Mouse (Mus musculus) frontal cortex, postnatal 25 days (tissue): ENCODE results near the gene Simc1.
A peak's percentile ranks its signal among the peaks of the same experiment; 100 is the strongest.
"Not testable (repeated sequence)": the region's sequence is repeated elsewhere in the genome, so short reads cannot be mapped to it uniquely, and the experiment has no call there.

ENCODE experiments used
- DNase-seq, 2 experiments: peaks; one replicate each; pipeline ENCODE4 v3.0.0; 2022; ENCODE audit warnings: low spot score in 2 of 2

Simc1 gene

DNA sequence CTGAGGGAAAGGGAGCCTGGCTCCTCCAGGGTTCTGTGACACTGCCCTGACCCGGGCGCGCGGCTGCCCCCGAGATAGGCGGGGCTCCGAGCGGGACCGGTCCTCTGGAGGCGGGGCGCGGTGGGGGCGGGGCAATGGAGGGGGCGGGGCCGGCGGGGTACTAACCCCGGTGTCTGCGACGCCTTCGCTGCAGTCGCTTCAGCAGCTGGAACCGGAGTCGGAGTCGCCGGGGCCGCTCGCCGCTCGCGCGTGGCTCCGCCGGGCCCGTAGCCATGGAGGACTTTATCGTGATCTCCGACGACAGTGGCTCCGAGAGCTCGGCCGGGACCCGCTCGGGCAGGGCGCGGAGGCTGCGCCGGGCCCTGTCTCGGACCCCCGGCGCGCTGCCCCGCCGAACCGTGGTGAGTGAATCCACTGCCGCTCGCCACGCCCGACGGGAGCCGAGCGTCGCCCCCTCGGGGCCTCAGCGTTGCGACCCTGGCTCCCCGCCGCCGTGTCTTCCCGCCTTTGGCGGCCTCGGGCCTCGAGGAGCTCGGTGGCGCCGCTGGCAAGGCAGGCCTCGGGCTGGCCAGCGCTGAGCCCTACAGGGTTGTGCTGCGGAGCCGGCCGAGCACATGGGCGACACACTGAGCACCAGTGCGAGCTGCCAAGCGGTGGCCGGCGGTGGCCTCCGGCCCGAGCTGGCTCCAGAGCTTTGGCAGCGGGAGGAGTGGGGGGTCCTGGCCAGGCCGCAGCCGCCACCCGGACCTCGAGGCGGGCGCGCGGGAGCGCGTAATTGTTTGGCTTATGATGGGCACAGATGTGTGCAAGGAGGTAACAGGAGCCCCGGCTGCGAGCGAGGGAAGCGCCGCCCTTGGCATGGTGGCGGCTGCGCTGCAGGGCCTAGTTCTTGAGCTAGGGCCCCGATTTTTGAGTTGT, at the start of gene Simc1:
TSS of gene Simc1 (plus strand) at position 176 of the 918 bp plus-strand sequence.
- DNase-seq, result peak; percentile 32 to 36

DNA sequence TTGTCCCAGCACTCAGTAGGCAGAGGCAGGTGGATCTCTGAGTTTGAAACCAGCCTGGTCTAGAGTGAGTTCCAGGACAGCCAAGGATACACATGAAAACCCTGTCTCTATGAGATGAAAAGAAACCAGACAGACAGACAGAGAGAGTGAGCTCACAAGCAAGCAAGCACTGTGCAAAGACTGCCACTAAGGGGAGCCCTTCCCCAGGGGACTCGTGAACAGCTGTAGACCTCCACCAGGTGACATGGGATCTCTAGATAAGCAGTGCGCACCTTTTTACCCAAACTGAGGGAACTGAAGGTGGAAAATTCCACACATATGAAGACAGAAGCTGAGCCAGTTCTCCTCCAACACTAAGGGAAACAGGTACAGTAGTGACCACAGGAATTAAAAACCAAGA, 46.5 kb upstream of the Simc1 start:
- DNase-seq, result no peak

DNA sequence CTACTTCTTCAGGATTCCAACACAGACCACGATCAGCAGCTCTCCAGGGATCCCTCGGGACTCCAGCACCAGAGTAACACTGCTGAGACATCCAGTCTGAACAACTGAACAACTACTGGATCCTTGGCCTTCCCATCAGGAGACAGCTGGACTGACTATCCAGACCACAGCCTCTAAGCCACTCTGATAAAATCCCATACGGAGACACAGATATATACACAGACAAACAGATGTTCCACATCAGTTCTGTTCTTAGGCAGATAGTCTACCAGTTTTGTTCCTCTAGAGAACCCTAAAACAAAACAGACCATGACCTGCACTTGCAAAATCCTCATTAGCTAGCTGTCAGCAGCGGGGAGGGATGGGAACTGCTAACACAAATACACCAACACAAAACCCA, 44.3 kb upstream of the Simc1 start:
- no peak for DNase-seq

DNA sequence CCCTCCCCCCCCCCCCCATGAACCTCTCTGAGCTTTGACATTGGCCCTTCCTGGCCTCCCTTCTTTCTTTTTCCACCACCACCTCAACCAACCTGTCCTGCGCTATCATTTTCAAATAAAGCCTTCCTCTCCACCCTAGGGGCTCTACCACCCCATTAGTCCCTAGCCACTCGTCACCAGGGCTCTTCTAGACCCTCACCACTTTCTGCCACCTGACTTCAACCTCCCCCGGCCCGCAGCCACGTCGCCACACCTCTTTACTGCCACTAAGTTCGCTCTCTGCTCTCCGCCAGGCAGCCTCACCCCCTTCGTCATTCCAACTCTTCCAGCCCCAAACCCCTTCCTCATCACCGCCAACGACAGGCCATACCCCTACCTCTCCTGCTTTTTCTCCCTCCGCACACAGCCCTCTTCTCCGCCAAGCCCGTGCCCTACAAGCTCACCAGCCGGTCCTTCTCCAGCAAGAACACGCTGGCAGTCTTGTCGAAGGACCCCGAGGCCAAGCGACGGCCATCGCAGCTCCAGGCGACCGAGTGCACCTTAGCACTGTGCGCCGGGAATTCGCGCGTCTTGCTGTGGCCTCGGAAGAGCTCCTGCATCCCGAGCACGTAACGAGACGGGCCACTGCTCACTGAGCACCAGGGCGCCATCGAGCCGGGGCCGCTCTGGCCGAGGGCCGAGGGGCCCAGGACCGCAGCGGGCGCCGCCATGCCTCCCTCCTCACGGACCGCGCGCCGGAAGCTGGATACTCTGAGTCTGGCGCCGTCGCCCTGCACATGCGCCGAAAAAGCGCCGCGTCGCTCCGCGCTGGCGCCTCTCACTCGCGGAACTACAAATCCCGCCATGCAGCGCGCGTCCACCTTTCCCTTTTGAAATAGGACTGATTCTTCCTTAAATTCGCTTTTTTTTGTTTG, 35.2 kb upstream of the Simc1 start, which contains the start of gene Thoc3:
TSS of gene Thoc3 (minus strand) at position 752 of the 914 bp plus-strand sequence.
- DNase-seq, result peak; percentile 80 to 85

DNA sequence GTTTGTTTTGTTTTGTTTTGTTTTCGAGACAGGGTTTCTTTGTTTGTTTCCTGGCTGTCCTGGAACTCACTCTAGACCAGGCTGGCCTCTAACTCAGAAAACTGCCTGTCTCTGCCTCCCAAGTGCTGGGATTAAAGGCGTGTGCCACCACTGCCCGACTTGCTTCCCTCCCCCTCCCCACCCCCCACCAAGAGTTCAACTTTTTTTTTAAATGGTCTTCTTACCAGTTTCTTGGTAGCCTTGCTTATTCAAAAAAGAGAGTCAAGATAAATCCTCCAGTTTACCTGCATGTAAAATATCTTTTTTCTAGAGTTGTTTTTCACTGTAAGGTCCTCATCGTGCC, 34.6 kb upstream of the Simc1 start:
- no peak for DNase-seq

DNA sequence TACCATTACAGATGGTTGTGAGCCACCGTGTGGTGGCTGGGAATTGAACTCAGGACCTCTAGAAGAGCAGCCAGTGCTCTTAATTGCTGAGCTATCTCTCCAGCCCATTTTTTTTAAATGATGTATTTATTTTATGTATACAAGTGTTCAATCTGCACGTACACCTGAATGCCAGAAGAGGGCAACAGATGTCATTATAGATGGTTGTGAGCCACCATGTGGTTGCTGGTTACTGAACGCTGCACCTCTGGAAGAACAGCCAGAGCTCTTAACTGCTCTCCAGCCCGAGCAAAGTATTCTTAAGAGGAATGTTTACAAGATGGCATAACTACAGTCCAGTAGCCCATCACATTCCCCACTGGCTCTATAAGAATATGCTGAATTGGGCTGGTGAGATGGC, 31.6 kb upstream of the Simc1 start:
- no peak for DNase-seq

DNA sequence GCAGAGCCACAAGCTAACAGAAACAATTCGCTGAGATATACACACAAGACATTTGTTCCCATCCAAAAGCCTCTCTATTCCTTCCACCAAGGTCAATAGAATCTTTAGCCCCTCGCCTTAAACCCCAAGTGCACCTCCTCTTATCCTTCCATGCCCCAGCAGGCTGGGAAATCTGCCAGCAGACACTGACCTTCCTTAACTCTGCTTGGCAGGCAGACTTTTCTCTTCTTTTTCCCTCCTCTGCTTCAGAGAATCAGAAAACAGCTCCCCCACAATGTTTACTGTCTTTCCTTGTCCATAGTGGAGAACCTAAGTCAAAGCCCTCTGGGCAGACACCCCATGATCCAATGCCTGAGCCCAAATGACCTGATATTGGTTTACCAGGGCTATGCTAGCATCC, 28.6 kb upstream of the Simc1 start:
- DNase-seq, result no peak

DNA sequence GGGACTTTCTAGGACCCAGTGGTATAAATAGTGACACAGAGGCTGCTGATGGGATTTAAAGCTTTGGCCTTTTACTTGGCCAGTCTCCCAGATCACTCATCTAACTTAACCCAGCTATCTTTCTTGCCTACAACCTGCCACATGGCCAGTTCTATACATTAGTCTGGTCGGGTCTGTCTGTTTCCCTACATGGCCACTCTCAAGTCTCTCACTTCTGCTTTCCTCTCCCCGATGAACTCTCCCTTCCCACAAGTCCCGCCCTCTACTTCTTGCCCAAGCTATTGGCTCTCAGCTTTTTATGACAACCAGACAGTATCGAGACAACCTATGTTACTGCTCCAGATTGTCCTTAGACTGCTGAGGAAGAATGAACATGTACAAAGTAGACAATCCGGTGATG, 27.9 kb upstream of the Simc1 start:
- no peak for DNase-seq

DNA sequence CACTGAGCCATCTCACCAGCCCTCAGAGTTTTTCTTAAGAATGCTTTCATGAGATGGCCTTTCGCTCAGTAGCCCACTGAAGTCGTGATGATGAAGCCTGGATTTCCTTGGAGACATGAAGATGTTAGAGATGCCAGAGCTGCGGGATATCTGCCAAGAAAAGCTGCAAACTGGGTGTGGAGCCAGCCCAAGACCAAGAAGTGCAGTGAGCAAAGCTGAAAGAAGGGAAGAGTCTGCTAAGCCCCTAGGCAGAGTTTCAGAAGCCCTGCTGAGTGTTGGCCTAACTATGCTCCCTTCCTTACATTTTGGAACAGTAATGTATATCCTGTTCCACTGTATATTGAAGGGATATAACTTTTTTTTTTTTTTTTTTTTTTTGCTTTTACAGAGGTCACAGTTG, 24.3 kb upstream of the Simc1 start:
- no peak for DNase-seq

DNA sequence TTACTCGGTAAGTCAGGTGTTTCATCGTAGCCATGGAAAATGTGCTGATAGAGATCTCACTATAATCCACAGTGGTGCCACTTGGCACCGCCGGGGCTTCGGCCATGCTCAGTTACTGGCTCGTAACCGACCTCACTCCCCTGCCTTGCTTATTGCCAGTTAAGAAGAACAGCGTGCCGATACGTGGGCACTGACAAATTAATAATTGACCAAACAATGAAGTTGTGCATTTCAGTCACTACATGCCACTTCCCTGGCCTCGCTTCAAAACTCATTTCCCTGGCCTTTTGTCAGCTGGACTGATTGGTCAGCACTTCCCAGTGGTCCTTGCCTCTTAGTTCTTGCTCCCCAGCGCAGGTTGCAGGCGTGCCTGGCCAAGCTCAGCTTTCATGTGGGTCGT, 22.1 kb upstream of the Simc1 start:
- DNase-seq, result no peak

DNA sequence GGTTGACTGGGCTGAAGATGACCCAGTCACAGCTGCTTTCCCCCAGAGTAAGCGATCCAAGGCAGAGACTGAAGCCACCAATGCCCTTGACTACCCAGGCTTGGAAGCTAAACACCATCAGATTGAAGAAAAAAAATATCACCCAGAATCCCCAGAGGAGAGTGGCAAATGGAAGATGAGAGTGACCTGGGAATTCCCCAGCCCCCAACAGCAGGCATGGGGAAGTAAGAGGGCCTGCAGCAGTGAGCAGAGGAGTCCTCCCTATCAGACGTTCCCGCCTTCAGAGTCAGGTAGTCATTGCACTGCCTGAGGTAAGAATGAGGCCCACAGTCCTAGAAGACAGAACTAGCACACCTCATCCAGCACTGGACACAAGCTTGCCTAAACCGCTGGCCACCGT, 13.2 kb upstream of the Simc1 start:
- no peak for DNase-seq

DNA sequence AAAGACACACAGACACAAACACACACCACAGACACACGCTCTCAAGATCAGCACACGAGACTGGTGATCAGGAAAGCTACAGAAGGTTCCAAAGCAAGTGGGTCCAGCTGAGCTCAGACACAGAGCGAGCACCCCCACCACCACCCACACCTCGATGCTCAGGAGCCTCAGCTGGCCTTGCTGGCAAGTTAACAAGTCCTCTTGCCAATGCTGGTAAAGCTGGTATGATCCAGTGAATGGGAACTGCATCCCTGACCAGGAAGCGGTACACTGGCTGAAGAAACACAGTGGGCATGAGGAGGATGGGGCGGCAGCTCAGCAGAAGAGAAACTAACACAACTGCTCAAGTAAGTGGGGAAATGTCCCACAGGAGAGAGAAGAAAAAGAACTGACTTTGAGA, 12.2 kb upstream of the Simc1 start:
- DNase-seq, result no peak

DNA sequence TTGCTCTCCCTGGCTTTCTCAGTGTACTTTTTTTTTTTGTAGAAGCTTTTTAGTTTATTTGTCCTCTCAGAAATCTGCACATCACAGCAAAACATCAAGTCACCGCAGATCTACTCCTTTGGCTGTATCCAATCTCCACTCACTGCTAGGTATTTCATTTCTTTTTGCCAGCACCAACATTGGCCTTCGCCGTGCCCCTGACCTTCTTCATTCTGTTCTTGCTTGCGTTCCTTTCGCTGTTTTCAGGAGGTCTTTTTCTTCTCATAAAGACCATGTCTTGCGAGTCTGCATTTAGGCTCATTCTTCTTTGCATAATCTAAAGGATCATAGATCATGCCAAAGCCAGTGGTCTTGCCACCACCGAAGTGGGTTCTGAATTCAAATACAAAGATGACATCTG, 4.0 kb upstream of the Simc1 start:
- DNase-seq, result not testable (repeated sequence)

DNA sequence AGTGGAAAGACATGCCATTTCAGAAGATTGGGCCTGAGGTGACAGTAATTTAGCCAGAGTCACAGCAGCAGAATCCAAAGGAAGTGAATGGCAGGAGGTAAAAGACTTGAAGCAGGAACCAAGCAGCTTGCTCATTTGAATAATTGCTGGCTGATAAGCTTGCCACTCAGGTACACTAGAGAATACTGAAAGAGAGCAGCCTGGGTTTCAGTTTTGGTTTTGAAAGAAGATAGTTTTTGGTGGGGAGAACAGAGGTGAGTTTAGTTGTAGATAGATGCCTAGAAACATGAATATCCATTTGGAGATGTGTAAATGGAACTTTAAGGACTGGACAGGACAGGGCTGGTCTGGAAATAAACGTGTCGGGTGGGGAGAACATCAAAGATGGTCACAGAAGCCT, 2.2 kb upstream of the Simc1 start:
- DNase-seq, result no peak

DNA sequence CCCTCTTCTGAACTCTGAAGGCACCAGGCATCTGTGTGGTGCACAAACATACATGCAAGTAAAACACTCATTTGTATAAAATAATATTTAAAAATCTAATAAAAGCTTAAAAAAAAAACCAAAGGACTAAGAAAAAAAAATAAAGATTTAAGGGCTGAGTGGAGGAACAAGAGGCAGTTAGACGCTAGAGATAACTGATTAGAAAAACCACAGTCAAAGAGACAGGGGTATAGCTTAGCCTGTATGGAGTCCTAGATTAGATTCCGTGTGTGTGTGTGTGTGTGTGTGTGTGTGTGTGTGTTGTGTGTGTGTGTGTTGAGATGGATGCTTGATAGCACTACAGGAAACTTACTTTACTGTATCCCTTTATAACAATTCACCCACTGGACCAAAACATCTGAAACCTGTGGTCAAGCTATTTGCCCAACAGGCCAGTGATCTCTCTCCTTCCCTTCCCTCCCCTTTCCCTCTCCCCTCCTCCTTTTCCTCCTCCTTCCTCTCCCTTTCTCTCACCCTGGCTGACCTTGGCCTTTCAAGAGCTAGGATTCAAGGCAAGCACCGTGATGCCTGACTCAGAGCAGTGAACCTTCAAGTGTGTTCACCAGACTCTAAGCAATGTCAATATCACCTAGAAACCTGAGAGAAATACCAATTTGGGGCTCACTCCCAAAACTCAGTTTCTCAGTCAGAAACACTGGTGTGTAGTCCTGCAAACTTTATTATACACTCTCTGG, 1.5 kb upstream of the Simc1 start:
- no peak for DNase-seq

DNA sequence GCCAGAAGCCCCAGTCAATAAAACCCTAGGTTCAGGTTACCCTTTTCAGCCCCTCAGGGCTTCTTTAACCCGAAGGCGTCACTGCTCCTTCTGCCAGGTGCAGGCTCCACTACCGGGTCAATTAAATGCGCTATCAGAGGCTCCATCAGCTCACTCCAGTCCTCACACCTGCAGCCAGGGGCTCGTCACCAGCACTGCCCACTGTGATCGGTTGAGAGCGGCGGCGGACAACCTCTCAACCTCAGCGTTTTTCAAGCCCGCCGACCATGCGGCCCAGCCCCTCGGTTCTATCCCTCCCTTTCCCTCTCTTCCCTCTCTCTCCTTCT, 338 bp upstream of the Simc1 start:
- DNase-seq, result no peak

DNA sequence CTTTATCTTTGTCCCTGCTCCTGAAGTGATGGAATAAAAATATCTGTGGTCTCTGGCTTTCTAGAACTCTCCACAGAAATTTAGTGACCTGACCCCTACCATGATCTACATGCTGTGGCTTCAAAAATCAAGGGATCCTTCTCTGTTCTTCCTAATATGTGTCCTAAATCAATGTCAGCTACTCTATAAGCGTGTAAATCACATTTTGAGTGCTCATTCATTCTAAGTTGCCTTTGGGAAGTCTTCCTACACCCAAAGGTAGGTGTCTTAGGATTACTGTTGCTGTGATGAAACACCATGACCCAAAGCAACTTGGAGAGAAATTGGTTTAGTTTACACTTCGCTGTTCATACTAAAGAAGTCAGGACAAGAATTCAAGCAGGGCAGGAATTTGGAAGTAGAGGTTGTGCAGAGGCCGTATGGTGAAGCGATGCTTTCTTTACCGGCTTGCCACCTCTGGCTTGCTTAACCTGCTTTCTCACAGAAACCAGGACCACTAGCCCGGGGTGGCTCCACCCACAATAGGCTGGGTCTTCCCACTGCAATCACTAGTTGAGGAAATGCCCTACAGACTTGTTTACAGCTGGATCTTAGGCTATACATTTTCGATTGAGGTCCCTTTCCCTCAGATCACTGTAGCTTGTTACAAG, 1.2 kb downstream of the Simc1 start:
- DNase-seq, result no peak

DNA sequence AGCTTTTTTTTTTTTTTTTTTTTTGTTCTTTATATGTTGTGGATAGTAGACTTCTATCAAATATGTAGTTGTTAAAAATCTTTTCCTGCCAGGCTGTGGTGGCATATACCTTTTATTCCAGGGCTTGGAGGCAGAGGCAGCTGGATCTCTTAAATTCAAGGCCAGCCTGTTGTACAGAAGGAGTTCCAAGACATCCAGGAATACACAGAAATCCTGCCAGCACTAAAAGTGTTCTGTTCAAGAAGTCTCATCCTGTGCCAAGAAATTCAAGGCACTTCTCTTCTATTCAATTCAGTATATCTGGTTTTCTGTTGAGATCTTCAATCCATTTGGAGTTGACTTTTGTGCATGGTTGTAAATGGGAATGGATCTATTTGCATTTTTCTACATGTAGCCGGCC, 2.3 kb downstream of the Simc1 start:
- no peak for DNase-seq

DNA sequence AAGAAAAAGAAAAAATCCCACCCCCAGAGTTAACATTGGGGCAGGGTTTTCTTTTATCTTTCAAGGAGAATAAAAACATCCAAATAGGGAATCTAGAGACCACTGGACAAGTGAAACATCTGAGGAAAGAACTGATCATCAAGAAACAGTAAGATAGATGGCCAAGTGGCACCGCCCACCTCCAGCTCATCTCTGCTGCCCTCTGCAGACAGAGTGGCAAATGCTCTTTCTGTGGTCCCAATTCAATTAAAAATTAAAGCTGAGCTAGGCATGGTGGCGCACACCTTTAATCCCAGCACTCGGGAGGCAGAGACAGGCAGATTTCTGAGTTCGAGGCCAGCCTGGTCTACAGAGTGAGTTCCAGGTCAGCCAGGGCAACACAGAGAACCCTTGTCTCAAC, 16.6 kb downstream of the Simc1 start:
- DNase-seq, result no peak

DNA sequence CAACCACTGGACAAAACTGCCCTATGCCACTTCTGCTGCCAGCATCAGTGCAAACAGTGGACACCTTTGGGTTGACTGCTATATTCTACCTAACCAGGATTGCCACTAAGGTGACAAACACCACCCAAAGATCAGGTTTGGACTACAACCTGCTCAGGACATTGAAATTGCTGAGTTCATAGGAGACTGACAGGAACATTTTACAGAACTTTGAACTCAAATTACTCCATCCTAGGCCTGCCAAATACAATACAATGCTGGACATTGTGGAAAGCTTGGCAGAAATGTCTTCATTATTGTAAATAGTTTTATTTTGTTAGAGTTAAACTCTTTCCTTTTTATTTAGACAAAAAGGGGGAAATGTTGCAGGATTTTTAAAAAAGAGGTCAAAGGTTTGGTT, 17.6 kb downstream of the Simc1 start:
- DNase-seq, result no peak

DNA sequence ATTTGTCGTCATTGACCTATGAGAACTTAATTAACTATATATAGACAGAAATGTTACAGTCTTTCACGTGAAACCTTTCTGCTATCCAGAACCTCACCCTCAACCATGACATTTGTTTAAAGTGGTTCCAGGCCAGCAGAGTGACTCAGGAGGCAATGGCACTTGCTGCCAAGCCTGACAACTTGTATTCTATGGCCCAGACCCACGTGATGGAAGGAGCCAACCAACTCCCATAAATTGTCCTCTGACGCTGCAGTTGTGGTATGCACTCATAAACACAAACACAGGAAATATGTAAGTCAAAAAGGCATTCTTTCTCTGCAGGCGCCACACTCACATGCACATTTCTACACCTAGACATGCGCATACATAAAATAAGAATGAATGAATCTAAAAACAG, 23.6 kb downstream of the Simc1 start:
- no peak for DNase-seq

DNA sequence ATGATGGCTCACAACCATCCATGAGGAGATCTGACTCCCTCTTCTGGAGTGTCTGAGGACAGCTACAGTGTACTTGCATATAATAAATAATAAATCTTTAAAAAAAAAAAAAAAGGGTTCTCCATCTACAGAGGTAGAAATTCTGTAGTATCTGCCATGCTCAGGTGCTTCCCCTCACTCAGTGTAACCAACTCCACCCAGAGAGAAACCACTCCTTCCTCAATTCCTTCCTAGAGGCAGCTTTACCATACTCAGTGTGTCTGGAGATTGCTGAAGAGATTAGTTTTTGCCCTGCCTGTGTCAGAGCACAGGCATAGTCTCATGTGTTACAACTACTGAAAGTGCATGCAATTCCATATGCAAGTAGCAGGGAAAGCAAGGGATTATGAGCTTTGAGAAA, 28.6 kb downstream of the Simc1 start:
- DNase-seq, result no peak
